Mouse (Mus musculus) liver, embryonic 15.5 days (tissue): ENCODE measurements around the gene Ggt6. TPM values are rescaled to one million over a fixed set of nuclear protein-coding genes. Genes with fewer than 3 reads are reported as not detected.

Experiments
- microRNA-seq: library from miRNA; unstranded; fragments of <30 nt; microRNA quantifications from one replicate; pipeline ENCODE4, GENCODE M21; 2016
- polyA plus RNA-seq: library from polyadenylated mRNA; unstranded; fragments of >200 nt; fragmentation: Nextera tagmentation; extraction: Ambion mirVana; gene quantifications from 2 replicates; pipeline ENCODE4 v1.2.1, GENCODE M21; 2015

Ggt6 gene
- polyA plus RNA-seq, 1 experiment from 2014 or later: 0.32 TPM

Small RNA genes within 50 kb of the gene (microRNA-seq; reads per million reads assigned to microRNA genes)
- not detected for gene Mir6338

Other genes starting within 250 kb of the Ggt6 start
- not detected in 2 replicates for gene Gm43951, start 228.7 kb upstream of the Ggt6 start, polyA plus RNA-seq
- 2.2 and 2.9 TPM in 2 replicates for gene 4933427D14Rik, start 228.1 kb upstream of the Ggt6 start, polyA plus RNA-seq
- gene Txndc17, start 228.0 kb upstream of the Ggt6 start, polyA plus RNA-seq: 67.1 and 69.1 TPM in 2 replicates
- gene Med31, start 219.9 kb upstream of the Ggt6 start, polyA plus RNA-seq: 11.9 and 12.3 TPM in 2 replicates
- gene Slc13a5, start 168.3 kb upstream of the Ggt6 start, polyA plus RNA-seq: not detected in 2 replicates
- gene Xaf1, start 133.9 kb upstream of the Ggt6 start, polyA plus RNA-seq: 4.0 and 4.1 TPM in 2 replicates
- not detected in 2 replicates for gene Fbxo39, start 121.1 kb upstream of the Ggt6 start, polyA plus RNA-seq
- not detected in 2 replicates for gene Tekt1, start 73.1 kb upstream of the Ggt6 start, polyA plus RNA-seq
- gene Smtnl2, start 23.8 kb upstream of the Ggt6 start, polyA plus RNA-seq: 4.2 and 4.5 TPM in 2 replicates
- gene Mybbp1a, start 5.8 kb downstream of the Ggt6 start, polyA plus RNA-seq: 66.0 and 70.7 TPM in 2 replicates
- gene Spns2, start 54.4 kb downstream of the Ggt6 start, polyA plus RNA-seq: 4.1 and 5.3 TPM in 2 replicates
- gene Spns3, start 115.0 kb downstream of the Ggt6 start, polyA plus RNA-seq: 1.8 TPM in 2 replicates
- gene Ube2g1, start 171.8 kb downstream of the Ggt6 start, polyA plus RNA-seq: 20.2 and 21.7 TPM in 2 replicates